Mouse (Mus musculus) forebrain, embryonic 16.5 days (tissue): Measurements from ENCODE around the gene Itsn1. TPM values are rescaled to one million over a fixed set of nuclear protein-coding genes. Genes with fewer than 3 reads are reported as not detected.

Experiments used
- ATAC-seq: fragments of 200-750 bp; cut with Nextera tagmentation; 2 replicates; pipeline ENCODE4 v1.8.0; 2017; ENCODE audit warnings: mild to moderate bottlenecking, moderate library complexity
- H3K27ac ChIP-seq: fragments of 300-500 bp; sonication (generic); 2 replicates; pipeline ENCODE4 v1.5.1; 2014; ENCODE audit warnings: low read length, control low read depth
- H3K27me3 ChIP-seq: fragments of 300-500 bp; sonication (generic); replicated peaks from 2 replicates; pipeline ENCODE4 v1.6.1; 2014; ENCODE audit warnings: low read length; ENCODE audit not compliant: control insufficient read depth, insufficient read depth
- H3K36me3 ChIP-seq: fragments of 300-500 bp; sonication (generic); 2 replicates; pipeline ENCODE4 v1.6.1; 2014; ENCODE audit not compliant: control insufficient read depth, insufficient read depth
- H3K4me1 ChIP-seq: fragments of 300-500 bp; sonication (generic); replicated peaks from 2 replicates; pipeline ENCODE4 v1.6.1; 2014; ENCODE audit warnings: low read length; ENCODE audit not compliant: control insufficient read depth, insufficient read depth
- H3K4me2 ChIP-seq: fragments of 300-500 bp; sonication (generic); 2 replicates; pipeline ENCODE4 v1.6.1; 2014; ENCODE audit warnings: mild to moderate bottlenecking, low read length, control low read depth
- H3K4me3 ChIP-seq: fragments of 300-500 bp; sonication (generic); replicated peaks from 2 replicates; pipeline ENCODE4 v1.5.1; 2014; ENCODE audit warnings: mild to moderate bottlenecking, low read length, control low read depth
- H3K9ac ChIP-seq: fragments of 300-500 bp; sonication (generic); replicated peaks from 2 replicates; pipeline ENCODE4 v1.6.1; 2014; ENCODE audit warnings: low read depth, low read length, control low read depth
- H3K9me3 ChIP-seq: fragments of 300-500 bp; sonication (generic); 2 replicates; pipeline ENCODE4 v1.6.1; 2016; ENCODE audit warnings: low read length; ENCODE audit not compliant: control insufficient read depth
- WGBS: fragments of 180-500 bp; shearing (Covaris S2); extraction: QIAGEN DNeasy Blood & Tissue Kit; methylation state at CpG from one replicate; pipeline ENCODE4 v1.1.7; 2014; 5-methylcytosine and 5-hydroxymethylcytosine counted together
- polyA plus RNA-seq: library from polyadenylated mRNA; unstranded; fragments of >200 nt; fragmentation: Nextera tagmentation; extraction: Ambion mirVana; gene quantifications from 2 replicates; pipeline ENCODE4 v1.2.1, GENCODE M21; 2015

Itsn1 gene
- polyA plus RNA-seq, 1 experiment from 2014 or later = 86.3 TPM

GRCm38 (mm10) chr16:91792477-91793196, 63.6 kb downstream of the Itsn1 start:
- H3K36me3 ChIP-seq = peaks cover 7% of the 10 kb centered on the region; the same call in 1 of the 2 replicates
- 79% methylated on average over 8 of the region's 8 CpGs for WGBS
- no peak for ATAC-seq
- H3K9me3 ChIP-seq = no peaks in the 10 kb centered on the region
- no peaks in the 10 kb centered on the region for H3K4me1 ChIP-seq
- no peak overlapping the region for H3K9ac ChIP-seq
- no peak overlapping the region for H3K4me2 ChIP-seq
- H3K4me3 ChIP-seq = no peak overlapping the region
- no peaks in the 10 kb centered on the region for H3K27me3 ChIP-seq
- H3K27ac ChIP-seq = no peak overlapping the region

GRCm38 (mm10) chr16:91793507-91794278, 64.6 kb downstream of the Itsn1 start:
- Histone ChIP-seq H3K4me2 (no peak overlapping the region), H3K9ac (no peak overlapping the region), H3K27me3 (no peaks in the 10 kb centered on the region), H3K36me3 (peaks cover 7% of the 10 kb centered on the region; the same call in 1 of the 2 replicates), H3K4me3 (no peak overlapping the region), H3K27ac (no peak overlapping the region), H3K9me3 (no peaks in the 10 kb centered on the region), H3K4me1 (no peaks in the 10 kb centered on the region)
- ATAC-seq = no peak
- WGBS = 93% methylated on average over 13 of the region's 13 CpGs

GRCm38 (mm10) chr16:91794306-91794705, 65.2 kb downstream of the Itsn1 start:
- WGBS = 98% methylated on average over 7 of the region's 7 CpGs
- no peaks in the 10 kb centered on the region for H3K4me1 ChIP-seq

DNA sequence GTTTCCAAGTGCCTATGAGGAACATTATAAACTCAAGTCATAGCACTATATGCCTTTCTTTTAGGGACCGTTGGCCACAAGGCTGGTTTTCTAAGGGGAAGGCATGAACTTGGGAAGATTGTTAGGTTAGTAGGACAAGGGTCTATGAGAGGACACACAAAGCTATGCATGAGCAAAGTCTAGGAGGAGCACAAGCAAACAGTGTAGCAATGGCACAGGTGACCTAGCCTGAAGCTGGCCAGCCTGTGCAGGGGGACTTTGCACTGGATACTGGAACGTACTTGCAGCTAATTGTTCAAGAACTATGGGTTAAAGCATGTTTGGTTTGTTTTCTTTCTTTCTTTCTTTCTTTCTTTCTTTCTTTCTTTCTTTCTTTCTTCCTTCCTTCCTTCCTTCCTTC, 66.0 kb downstream of the Itsn1 start:
- WGBS = 95% methylated on average over 2 of the region's 2 CpGs

More at GRCm38 (mm10) chr16:91794306-91794705, 65.2 kb downstream of the Itsn1 start:
- no peak overlapping the region for H3K9ac ChIP-seq
- H3K27me3 ChIP-seq = no peaks in the 10 kb centered on the region
- no peak for ATAC-seq
- H3K4me2 ChIP-seq = no peak overlapping the region
- H3K4me3 ChIP-seq = no peak overlapping the region
- no peak overlapping the region for H3K27ac ChIP-seq
- no peaks in the 10 kb centered on the region for H3K9me3 ChIP-seq
- peaks cover 7% of the 10 kb centered on the region; the same call in 1 of the 2 replicates for H3K36me3 ChIP-seq

DNA sequence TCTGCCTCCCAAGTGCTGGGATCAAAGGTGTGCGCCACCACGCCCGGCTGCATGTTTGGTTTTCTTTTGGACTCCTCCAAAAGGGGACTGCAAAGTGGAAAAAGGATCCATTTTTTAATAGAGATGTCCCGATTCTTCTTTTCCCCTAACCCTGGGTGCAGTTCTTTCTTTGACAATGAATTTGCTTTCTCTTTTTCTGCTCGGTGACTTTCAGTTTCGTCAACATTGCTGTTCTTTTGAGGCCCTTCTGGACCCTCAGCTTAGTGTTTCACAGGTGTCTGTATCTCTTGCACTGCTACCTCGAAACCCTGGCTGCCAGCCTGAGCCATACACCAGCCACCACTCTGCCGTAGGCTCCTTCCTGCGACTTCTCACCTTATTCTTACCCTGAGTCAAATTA, 66.5 kb downstream of the Itsn1 start:
- Histone ChIP-seq H3K4me2 (no peak overlapping the region), H3K4me3 (no peak overlapping the region)
- ATAC-seq = no peak

More for the DNA sequence above, 66.0 kb downstream of the Itsn1 start:
- H3K27me3 ChIP-seq = no peaks in the 10 kb centered on the region
- H3K4me2 ChIP-seq = no peak overlapping the region
- H3K9me3 ChIP-seq = no peaks in the 10 kb centered on the region
- peaks cover 7% of the 10 kb centered on the region; the same call in 1 of the 2 replicates for H3K36me3 ChIP-seq
- H3K4me3 ChIP-seq = no peak overlapping the region
- no peak for ATAC-seq
- no peak overlapping the region for H3K27ac ChIP-seq
- no peak overlapping the region for H3K9ac ChIP-seq
- no peaks in the 10 kb centered on the region for H3K4me1 ChIP-seq

GRCm38 (mm10) chr16:91801426-91801825, 72.3 kb downstream of the Itsn1 start:
- H3K27me3 ChIP-seq = no peaks in the 10 kb centered on the region
- no peaks in the 10 kb centered on the region for H3K9me3 ChIP-seq
- H3K4me2 ChIP-seq = no peak overlapping the region
- H3K4me3 ChIP-seq = no peak overlapping the region
- no peak overlapping the region for H3K27ac ChIP-seq
- peaks cover 8% of the 10 kb centered on the region for H3K36me3 ChIP-seq
- no peak for ATAC-seq
- H3K9ac ChIP-seq = no peak overlapping the region
- H3K4me1 ChIP-seq = no peaks in the 10 kb centered on the region
- 89% methylated on average over 13 of the region's 13 CpGs for WGBS

More for the DNA sequence above, 66.5 kb downstream of the Itsn1 start:
- 95% methylated on average over 9 of the region's 9 CpGs for WGBS
- Histone ChIP-seq H3K4me1 (no peaks in the 10 kb centered on the region), H3K9ac (no peak overlapping the region), H3K27ac (no peak overlapping the region), H3K27me3 (no peaks in the 10 kb centered on the region), H3K36me3 (peaks cover 7% of the 10 kb centered on the region; the same call in 1 of the 2 replicates), H3K9me3 (no peaks in the 10 kb centered on the region)

DNA sequence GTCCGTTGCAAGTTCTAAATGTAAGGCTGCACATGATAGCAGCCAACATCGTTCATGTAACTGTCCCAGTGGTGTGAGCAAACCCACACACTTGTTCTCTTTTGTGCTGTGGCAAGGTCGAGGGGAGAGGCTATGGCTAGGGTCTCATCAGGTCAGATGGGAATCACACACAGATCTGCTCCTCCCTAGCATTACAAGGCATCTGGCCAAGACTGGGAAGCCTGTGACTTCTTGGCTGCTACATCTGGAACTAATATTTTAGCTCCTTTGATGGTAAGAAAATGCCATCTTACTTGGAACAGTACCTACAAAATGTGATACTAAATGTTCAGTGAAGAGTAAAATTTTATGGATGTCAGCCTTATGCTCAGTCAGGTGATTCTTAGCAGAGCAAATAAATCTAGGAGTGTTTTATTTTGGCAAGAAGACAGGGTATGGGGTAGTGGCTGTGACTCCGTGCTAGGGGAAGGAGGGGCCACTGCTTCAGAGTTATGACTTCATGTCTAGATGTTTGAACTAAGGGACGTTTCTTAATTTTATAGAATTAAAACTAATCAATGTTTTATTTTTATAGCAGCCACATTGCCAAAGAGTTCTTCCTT, 73.5 kb downstream of the Itsn1 start:
- no peaks in the 10 kb centered on the region for H3K27me3 ChIP-seq
- peaks cover 8% of the 10 kb centered on the region for H3K36me3 ChIP-seq
- H3K4me1 ChIP-seq = no peaks in the 10 kb centered on the region
- no peak overlapping the region for H3K27ac ChIP-seq
- no peak overlapping the region for H3K4me2 ChIP-seq
- H3K9ac ChIP-seq = no peak overlapping the region
- no peak for ATAC-seq
- no peak overlapping the region for H3K4me3 ChIP-seq
- no peaks in the 10 kb centered on the region for H3K9me3 ChIP-seq
- 77% methylated on average over 5 of the region's 5 CpGs for WGBS

DNA sequence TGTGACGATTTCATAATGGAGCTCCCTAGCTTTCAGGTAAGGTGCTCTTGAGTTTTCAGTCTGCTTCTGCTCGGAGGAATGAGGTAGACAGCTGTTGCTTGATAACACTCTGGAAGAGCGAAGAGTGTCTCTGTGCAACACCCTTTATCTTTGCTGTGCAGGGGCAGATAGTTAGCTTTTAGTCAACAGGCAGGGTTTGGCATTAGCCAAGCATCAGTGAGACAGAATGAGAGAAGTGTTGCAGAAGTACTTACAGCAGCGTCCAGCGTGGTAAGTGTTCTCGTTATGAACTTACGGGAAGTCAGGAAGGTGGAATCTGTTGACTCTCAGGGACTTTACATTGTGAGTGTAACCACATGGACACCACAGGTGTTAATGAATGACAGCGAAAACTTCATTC, 75.3 kb downstream of the Itsn1 start:
- Histone ChIP-seq H3K4me3 (no peak overlapping the region), H3K9ac (no peak overlapping the region), H3K27me3 (no peaks in the 10 kb centered on the region), H3K9me3 (no peaks in the 10 kb centered on the region), H3K36me3 (peaks cover 11% of the 10 kb centered on the region), H3K27ac (no peak overlapping the region), H3K4me2 (no peak overlapping the region), H3K4me1 (no peaks in the 10 kb centered on the region)
- ATAC-seq = no peak
- WGBS = 91% methylated on average over 8 of the region's 8 CpGs

- H3K27ac ChIP-seq = no peak overlapping the region
- H3K36me3 ChIP-seq = peaks cover 11% of the 10 kb centered on the region
- H3K9me3 ChIP-seq = no peaks in the 10 kb centered on the region
- no peaks in the 10 kb centered on the region for H3K27me3 ChIP-seq
- no peak overlapping the region for H3K4me2 ChIP-seq
- H3K9ac ChIP-seq = no peak overlapping the region
- no peak for ATAC-seq
- no peak overlapping the region for H3K4me3 ChIP-seq
- WGBS = 83% methylated on average over 5 of the region's 5 CpGs
- H3K4me1 ChIP-seq = no peaks in the 10 kb centered on the region
These were observed 75.8 kb downstream of the Itsn1 start for GRCm38 (mm10) chr16:91804831-91805230.
